In genomic region chr7:123205261-123205660, GRCm38 (mm10) we compare ENCODE assay signal across 9 mouse cellular contexts. TPM values are rescaled to one million over a fixed set of nuclear protein-coding genes. Genes with fewer than 3 reads are reported as not detected.
DNase-seq lines count a peak whose midpoint lies in the region; ATAC-seq and TF ChIP-seq lines count a peak whose summit lies in the region.
"Had no signal": no experiment of that assay in that cellular context is flagged by ENCODE, and none has a peak within 500 bp of the region (broad histone marks: within the 10 kb centered on the region; RNA-seq: fewer than 3 reads in every experiment).

No protein-coding gene starts in this region.

- no peak for TF ChIP-seq POLR2A in brain, embryonic 14.5 days (IDR thresholded peaks at IDR 0.05; ENCODE audit: borderline replicate concordance, extremely low read depth, insufficient read depth, insufficient read length, poor library complexity, severe bottlenecking)

- H3K9ac ChIP-seq in kidney, postnatal 0 days (ENCODE audit: low read depth, low read length): no peak overlapping the region
- no peak overlapping the region for H3K9ac ChIP-seq in kidney, embryonic 15.5 days
- no peak overlapping the region for H3K9ac ChIP-seq in ES-E14 (ENCODE audit: insufficient read depth, low read depth, low read length, poor library complexity, severe bottlenecking)
- H3K9ac ChIP-seq: heart, embryonic 13.5 days had no signal

- H3K4me2 ChIP-seq in kidney, postnatal 0 days (ENCODE audit: low read length): no peak overlapping the region
- H3K4me2 ChIP-seq in kidney, embryonic 15.5 days: no peak overlapping the region
- H3K4me2 ChIP-seq: heart, embryonic 13.5 days had no signal

- peak; percentile 77 for DNase-seq in kidney, postnatal 0 days (ENCODE audit: low spot score)
- DNase-seq in ES-E14 (ENCODE audit: low read depth, low spot score): peak; percentile 67
- peak; percentile 79 for DNase-seq in brain, embryonic 14.5 days (ENCODE audit: low read depth)
- peak; percentile 55 to 71 for DNase-seq in layer of hippocampus, postnatal 14 days (ENCODE audit: low spot score in 2 of 2)
- peak; percentile 32 to 44 for DNase-seq in thymus, postnatal 36 days

- H3K27ac ChIP-seq in kidney, postnatal 0 days: no peak overlapping the region
- H3K27ac ChIP-seq in kidney, embryonic 15.5 days: no peak overlapping the region
- no peak overlapping the region for H3K27ac ChIP-seq in ES-E14 (ENCODE audit: insufficient read depth, low read depth, low read length, poor library complexity, severe bottlenecking)
- H3K27ac ChIP-seq: heart, embryonic 13.5 days had no signal

- 26% methylated on average over 14 of the region's 14 CpGs for WGBS in kidney, postnatal 0 days
- 26% methylated on average over 14 of the region's 14 CpGs for WGBS in kidney, embryonic 15.5 days

- no peaks in the 10 kb centered on the region for H3K27me3 ChIP-seq in kidney, postnatal 0 days (ENCODE audit: insufficient read depth, low read length)
- H3K27me3 ChIP-seq in kidney, embryonic 15.5 days: no peaks in the 10 kb centered on the region

- H3K9me3 ChIP-seq in kidney, postnatal 0 days (replicated peaks; ENCODE audit: low read length): no peaks in the 10 kb centered on the region
- H3K9me3 ChIP-seq in kidney, embryonic 15.5 days (replicated peaks): no peaks in the 10 kb centered on the region
- H3K9me3 ChIP-seq in ES-E14 (ENCODE audit: control insufficient read depth, insufficient read depth, low read depth, low read length): no peaks in the 10 kb centered on the region
- H3K9me3 ChIP-seq: heart, embryonic 13.5 days had no signal

- in situ Hi-C loops in ES-E14 (cut with MboI; ENCODE audit: low sequenced_read_pairs in 2 of 2, unreplicated experiment in 2 of 2): loop anchor here (10.0 to 25.0 kb wide), 2 partner anchors 257 to 260 kb away; partner anchors contain the start of gene Aqp8 (in 2 of the 2)

- no peak overlapping the region for H3K4me3 ChIP-seq in kidney, postnatal 0 days (replicated peaks; ENCODE audit: low read depth, low read length)
- H3K4me3 ChIP-seq in kidney, embryonic 15.5 days (replicated peaks): no peak overlapping the region
- H3K4me3 ChIP-seq in ES-E14 (ENCODE audit: insufficient read depth in 1 of 2, low read depth in 1 of 2, low read length in 2 of 2, poor library complexity in 1 of 2, severe bottlenecking in 1 of 2): no peak overlapping the region
- H3K4me3 ChIP-seq: heart, embryonic 13.5 days had no signal

- no peaks in the 10 kb centered on the region for H3K4me1 ChIP-seq in kidney, postnatal 0 days (replicated peaks; ENCODE audit: insufficient read depth, low read length)
- H3K4me1 ChIP-seq in kidney, embryonic 15.5 days: peaks cover 18% of the 10 kb centered on the region
- H3K4me1 ChIP-seq in ES-E14 (ENCODE audit: control insufficient read depth in 2 of 2, insufficient read depth in 2 of 2, low read length in 2 of 2, poor library complexity in 1 of 2): peaks cover 6 to 22% of the 10 kb centered on the region in 2 experiments; a peak in 3 of 4 replicates

- ATAC-seq in kidney, postnatal 0 days (replicated peaks; ENCODE audit: low FRiP score, low read depth): no peak
- no peak for ATAC-seq in kidney, embryonic 15.5 days (replicated peaks; ENCODE audit: low FRiP score)
- peak; percentile 77 for ATAC-seq in frontal cortex, adult (ENCODE audit: low TSS enrichment)
- ATAC-seq in monocyte, adult 5-6 weeks (replicated peaks; ENCODE audit: insufficient number of reproducible peaks, low FRiP score, low TSS enrichment, poor library complexity, severe bottlenecking): 0 out of 2 replicates have a peak, but pooled peaks have one; percentile 32

- H3K36me3 ChIP-seq in kidney, postnatal 0 days (ENCODE audit: insufficient read depth, low read length): no peaks in the 10 kb centered on the region
- H3K36me3 ChIP-seq in kidney, embryonic 15.5 days: no peaks in the 10 kb centered on the region
- H3K36me3 ChIP-seq in ES-E14 (ENCODE audit: control insufficient read depth, insufficient read depth, low read length, poor library complexity, severe bottlenecking): no peaks in the 10 kb centered on the region
- H3K36me3 ChIP-seq: heart, embryonic 13.5 days had no signal

- peak; percentile 79 for TF ChIP-seq CTCF in kidney, postnatal 0 days (IDR thresholded peaks at IDR 0.05; ENCODE audit: low read depth)
- peak; percentile 66 for TF ChIP-seq CTCF in brain, embryonic 14.5 days (IDR thresholded peaks at IDR 0.05; ENCODE audit: borderline replicate concordance, extremely low read depth, insufficient read depth, insufficient read length)

TF ChIP-seq in ES-E14, 5 proteins besides CTCF, POLR2A, EP300 and RAD21:
- TF ChIP-seq MAFK (IDR thresholded peaks at IDR 0.05; ENCODE audit: insufficient read depth, low read depth, low read length) (no peak), HCFC1 (IDR thresholded peaks at IDR 0.05; ENCODE audit: borderline replicate concordance, insufficient read depth, low read length) (no peak), CHD2 (IDR thresholded peaks at IDR 0.05; ENCODE audit: low read depth, low read length) (no peak), ZNF384 (IDR thresholded peaks at IDR 0.05; ENCODE audit: low read depth, low read length) (0 out of 2 replicates have a peak, but pooled peaks have one; percentile 24), ZC3H11A (IDR thresholded peaks at IDR 0.05; ENCODE audit: borderline replicate concordance, low read depth, low read length) (peak; percentile 68)

RNA-seq across cellular contexts. Expression of gene Slc5a11, which starts 9.3 kb away (rescaled TPM):
- 7.2 and 8.8 TPM in 2 replicates for polyA plus RNA-seq in kidney, postnatal 0 days (2015; fragmentation: Nextera tagmentation; extraction: Ambion mirVana)
- 2.5 and 3.1 TPM in 2 replicates for polyA plus RNA-seq in kidney, embryonic 15.5 days (2015; fragmentation: Nextera tagmentation; extraction: Ambion mirVana)
- total RNA-seq in ES-E14 (2012; rRNA removed): 22.0 and 32.2 TPM in 2 replicates
- 0.15 and 0.22 TPM in 2 replicates for polyA plus RNA-seq in brain, embryonic 14.5 days (2012; rRNA removed)
- under 1 TPM; 0.16 to 0.19 TPM for total RNA-seq in layer of hippocampus, postnatal 14 days (2021)
- total RNA-seq in monocyte, adult 5-6 weeks (2017): 5.2 to 40.6 TPM (median 6.9 TPM) in 3 replicates

Comparison
In these comparisons a context has a peak if more than half of its experiments do, and no peak if none do; other contexts are left out.
1. ATAC-seq: peak in frontal cortex, adult (single experiment) and monocyte, adult 5-6 weeks (single experiment); none in kidney, postnatal 0 days (single experiment) and kidney, embryonic 15.5 days (single experiment).
2. Peak in every context shown above with its lines, with median percentiles within 50 percentile points of each other: DNase-seq.